Mouse (Mus musculus): Measurements from ENCODE around the gene Apex1.
"Not testable (repeated sequence)": the region's sequence is repeated elsewhere in the genome, so short reads cannot be mapped to it uniquely, and the experiment has no call there.

Gene Apex1

GRCm38 (mm10) chr14:50970822-50971221, 46.1 kb downstream of the Apex1 start:
- DNase-seq = no peak

- not testable (repeated sequence) for DNase-seq
Observed at GRCm38 (mm10) chr14:50973054-50973453, 48.3 kb downstream of the Apex1 start.

GRCm38 (mm10) chr14:50973700-50974099, 48.9 kb downstream of the Apex1 start:
- DNase-seq = no peak

GRCm38 (mm10) chr14:50975001-50975400, 50.2 kb downstream of the Apex1 start:
- no peak for DNase-seq

- DNase-seq = peak; percentile 56
Observed at GRCm38 (mm10) chr14:50976674-50977073, 51.9 kb downstream of the Apex1 start.

All from lung, postnatal 10 days (tissue).